Mouse (Mus musculus): ENCODE results near the gene Gm42906.
A peak's percentile ranks its signal among the peaks of the same experiment; 100 is the strongest.

Gm42906 gene

DNA sequence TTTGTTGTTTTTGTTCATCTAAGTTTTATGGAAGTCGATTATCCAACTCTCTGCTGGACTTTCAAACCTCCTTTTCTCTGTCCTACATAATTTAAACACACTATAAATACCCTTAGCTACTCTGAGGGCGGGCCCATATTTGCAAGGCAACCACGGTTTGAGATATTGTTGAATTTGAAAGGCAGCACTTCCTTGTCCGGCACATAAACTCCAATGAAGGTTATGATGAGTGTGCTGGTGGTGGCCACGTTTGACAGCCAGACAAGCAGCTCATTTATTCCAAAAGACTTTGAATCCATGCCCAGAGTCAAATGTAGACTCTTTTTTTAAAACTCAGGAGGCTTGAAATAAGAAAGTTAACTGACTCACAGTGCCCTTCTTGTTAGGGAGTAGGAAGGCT is 33.3 kb downstream of the Gm42906 start:
- DNase-seq (ENCODE audit: low read depth, low spot score), result no peak

DNA sequence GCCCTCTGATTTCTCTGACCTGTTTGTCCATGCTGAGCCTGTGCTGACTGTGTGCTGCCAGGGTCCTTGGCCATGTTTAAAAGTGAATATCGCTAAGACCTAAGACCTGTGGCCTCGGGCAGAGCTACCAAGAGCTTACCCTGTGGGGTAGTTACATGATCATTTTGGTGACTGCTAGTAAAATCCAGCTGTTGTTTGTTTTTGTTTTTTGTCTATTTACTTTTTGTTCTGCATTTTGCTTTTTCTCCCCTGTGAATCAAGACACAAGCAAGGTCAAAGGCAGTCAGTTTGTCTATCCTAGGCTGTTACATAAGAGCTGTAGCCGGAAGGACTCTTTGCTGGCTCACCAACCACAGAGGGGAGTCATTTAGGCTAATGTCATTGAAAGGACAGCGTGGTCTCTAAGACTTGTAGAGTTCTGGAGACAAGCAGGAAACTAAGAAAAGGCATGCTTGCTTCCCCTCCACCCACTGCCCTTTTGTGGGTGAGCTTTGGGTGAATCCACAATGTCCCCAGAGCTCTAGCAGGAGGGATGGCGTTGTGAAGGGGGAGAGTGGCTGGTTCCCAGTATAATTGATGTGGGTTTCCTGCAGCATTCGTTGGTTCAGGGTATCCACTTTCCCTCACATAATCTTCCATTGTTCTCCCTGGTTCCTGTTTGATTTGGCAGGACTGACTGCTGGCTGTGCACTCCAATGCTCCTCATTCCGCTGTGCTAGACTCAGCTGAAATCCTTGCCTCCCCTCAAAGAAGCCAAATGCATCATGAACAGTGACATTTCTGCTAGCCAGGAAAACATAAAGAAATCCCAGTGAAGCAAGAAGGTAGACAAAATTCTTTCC is 33.9 kb downstream of the Gm42906 start:
- DNase-seq (ENCODE audit: low read depth, low spot score), result no peak

DNA sequence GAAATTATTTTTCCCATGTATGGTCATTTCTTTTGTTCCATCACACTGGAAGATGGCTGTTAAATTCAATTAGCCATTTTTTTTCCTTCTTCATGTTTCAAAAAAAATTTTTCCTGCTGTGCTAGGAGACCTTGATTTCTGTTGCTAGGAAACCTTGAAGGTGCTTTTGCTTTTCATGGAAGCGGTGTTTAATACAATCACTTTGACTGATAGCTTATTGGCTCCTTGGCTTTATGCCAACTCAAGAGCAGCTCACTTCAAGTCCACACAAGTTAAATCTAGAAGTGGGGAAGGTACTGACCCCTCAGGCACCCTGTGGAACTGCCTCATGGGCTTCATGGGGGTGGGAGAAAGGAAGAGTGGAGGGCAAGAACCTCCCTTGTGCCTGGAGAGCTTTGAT is 38.1 kb downstream of the Gm42906 start:
- DNase-seq (ENCODE audit: low read depth, low spot score), result no peak

GRCm38 (mm10) chr5:151379896-151380295 is 48.1 kb downstream of the Gm42906 start:
- DNase-seq (ENCODE audit: low read depth, low spot score), result no peak

- DNase-seq (ENCODE audit: low read depth, low spot score), result no peak
Measured at GRCm38 (mm10) chr5:151379210-151379609, 48.8 kb downstream of the Gm42906 start.

DNA sequence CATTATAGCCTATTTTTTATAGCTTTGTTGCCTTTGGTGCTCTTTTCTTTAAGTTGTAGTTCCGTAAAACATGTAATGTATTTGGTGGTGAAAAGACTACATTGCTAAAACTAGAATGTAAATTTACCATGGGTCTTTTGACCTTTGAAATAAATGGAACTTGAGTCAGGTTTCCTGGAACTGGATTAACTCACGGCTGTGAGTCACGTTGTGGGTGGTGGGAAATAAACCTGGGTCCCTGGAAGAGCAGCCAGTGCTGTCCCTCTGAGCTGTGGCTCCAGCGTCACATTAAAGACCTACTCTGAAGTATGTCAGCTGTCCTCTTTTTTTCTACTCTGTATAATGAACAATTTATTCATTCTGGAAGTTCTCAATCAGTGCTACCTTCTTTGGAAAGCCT is 51.0 kb downstream of the Gm42906 start:
- DNase-seq (ENCODE audit: low read depth, low spot score), result no peak

DNA sequence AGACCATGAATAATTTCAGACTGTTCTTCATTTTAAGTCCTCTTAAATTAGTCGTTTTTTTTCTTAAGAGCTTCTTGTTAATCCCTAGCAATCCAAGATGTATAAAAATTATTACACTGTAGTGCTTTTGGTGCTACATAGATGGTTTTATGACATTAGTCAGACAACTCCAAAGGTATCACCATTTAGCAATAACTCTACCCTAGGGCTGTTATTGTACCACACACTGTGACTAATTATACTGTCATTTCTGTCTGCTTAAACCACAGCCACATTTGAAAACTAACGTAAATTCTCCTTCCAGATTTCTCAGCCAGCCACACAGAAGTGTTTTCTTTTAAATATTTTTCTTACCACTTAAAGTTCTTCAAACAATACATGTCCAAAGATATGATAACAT is 53.1 kb downstream of the Gm42906 start:
- no peak for DNase-seq (ENCODE audit: low read depth, low spot score)

- no peak for DNase-seq (ENCODE audit: low read depth, low spot score)
Measured at GRCm38 (mm10) chr5:151371130-151371529, 56.8 kb downstream of the Gm42906 start.

- peak; percentile 34 for DNase-seq (ENCODE audit: low read depth, low spot score)
Measured at GRCm38 (mm10) chr5:151369306-151369721, 58.6 kb downstream of the Gm42906 start.

GRCm38 (mm10) chr5:151368395-151369190 is 59.4 kb downstream of the Gm42906 start:
- peak; percentile 100 for DNase-seq (ENCODE audit: low read depth, low spot score)

- DNase-seq (ENCODE audit: low read depth, low spot score), result no peak
Measured at GRCm38 (mm10) chr5:151367881-151368394, 60.0 kb downstream of the Gm42906 start.

- DNase-seq (ENCODE audit: low read depth, low spot score), result no peak
Measured at GRCm38 (mm10) chr5:151367317-151367716, 60.6 kb downstream of the Gm42906 start.

GRCm38 (mm10) chr5:151363343-151364000 is 64.5 kb downstream of the Gm42906 start:
- no peak for DNase-seq (ENCODE audit: low read depth, low spot score)

DNA sequence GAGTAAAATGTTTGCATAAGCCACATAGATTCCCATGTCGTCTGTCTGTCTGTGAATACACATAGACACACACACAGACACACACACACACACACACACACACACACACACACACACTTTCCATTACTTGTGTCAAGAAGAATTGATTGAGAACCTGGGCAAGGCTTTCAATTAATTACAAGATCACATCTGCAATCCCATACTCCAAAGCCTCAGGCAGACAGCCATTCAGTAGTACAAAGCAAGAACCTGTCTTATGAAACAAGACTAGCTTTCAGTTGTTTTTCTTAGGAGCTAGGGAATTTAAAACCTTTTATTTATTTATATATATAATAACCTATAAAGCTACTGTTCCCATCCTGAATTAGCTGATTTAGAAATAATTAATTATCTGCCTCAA is 78.3 kb downstream of the Gm42906 start:
- no peak for DNase-seq (ENCODE audit: low read depth, low spot score)

- DNase-seq (ENCODE audit: low read depth, low spot score), result no peak
Measured at GRCm38 (mm10) chr5:151348418-151348817, 79.5 kb downstream of the Gm42906 start.

- DNase-seq (ENCODE audit: low read depth, low spot score), result no peak
Measured at GRCm38 (mm10) chr5:151346626-151347025, 81.3 kb downstream of the Gm42906 start.

DNA sequence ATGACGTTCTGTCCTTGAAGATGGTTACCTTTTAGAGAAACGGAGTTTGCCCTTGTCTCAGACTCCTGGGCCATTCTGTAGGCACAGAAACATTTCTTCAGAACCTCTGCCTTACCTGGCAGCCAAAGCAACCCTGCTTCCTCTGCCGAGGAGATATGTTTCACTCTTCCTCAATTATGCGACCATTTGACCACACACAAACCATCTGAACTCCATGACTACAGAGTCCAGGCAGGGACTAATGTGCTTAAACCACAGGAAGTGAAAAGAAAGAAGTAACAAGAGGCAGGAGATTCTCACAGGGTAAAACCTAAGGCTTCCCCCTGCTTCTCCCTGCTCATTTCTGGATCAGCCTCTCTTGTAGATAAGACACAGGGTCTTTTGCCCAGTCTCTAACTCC is 83.2 kb downstream of the Gm42906 start:
- DNase-seq (ENCODE audit: low read depth, low spot score), result no peak

DNA sequence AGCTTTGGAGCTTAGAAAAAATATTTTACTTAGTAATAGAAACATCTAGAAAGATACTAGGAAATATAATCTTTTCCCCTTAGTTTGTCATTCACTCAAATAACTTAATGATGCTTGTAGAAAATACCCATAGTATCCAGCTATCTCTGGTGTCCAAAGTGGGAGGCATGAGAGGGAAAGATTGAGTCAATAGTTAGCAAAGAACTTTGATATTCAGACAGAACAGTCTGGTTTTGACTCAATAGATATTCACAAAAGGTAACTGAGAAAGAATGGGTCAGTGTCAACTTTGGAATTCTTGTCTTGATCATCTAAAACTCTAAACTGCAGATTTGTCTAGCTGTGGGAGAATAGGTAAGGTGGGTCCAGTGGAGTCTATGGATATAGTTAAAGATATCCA is 94.3 kb downstream of the Gm42906 start:
- no peak for DNase-seq (ENCODE audit: low read depth, low spot score)

DNA sequence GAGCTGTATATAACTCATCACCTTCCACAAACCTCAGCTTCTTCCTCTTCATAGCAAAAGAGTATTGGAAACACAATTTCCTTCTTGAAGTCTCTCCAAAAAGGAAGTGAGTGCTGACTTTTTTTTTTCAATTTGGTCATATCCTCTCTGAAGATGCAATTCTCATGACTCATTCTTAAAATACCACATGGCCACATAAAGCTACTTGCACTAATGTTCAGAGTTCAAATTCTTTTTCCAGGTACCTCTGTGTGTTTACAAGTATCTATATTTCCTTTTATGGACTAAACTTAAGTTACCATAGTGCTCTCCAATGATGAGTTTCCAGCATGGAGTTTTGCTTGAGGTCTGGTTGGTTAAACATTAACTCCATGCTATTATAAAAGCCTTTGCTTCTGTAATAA is 94.8 kb downstream of the Gm42906 start:
- DNase-seq (ENCODE audit: low read depth, low spot score), result no peak

DNA sequence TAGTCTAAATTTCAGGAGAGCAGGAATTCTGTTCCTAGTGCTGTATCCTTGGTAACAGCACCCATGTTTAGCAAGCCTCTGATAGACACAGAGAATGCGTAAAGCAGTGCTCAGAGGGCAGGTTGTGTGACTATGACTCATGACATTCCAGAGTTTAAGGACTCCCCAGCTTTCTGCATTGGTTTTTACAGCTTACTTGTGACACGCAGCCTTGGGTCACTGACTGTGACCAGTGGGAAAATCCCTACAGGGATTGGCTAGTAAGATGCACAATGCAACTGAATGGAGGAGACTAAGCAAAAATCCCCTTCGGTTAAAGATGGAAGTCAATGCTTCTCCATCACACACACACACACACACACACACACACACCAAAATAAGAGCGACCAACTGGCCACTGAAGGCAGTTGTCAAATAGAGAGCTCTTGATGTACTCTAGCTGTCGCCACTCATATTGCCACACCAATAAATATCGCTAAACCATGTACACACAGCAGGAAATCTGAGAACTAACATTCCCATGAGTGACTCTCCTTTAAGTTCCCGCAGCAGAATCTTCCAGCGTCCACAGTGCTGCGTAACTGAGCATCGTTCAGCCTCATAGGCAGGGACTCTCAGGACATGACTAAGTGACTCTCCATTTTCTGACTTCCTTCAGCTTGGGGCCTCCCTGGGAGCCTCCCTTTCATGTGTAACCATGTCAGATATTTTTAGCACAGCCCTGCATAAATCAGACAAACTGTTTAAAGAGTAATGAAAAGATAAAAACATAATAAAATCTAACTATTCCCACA is 112.0 kb downstream of the Gm42906 start:
- peak; percentile 14 for DNase-seq (ENCODE audit: low read depth, low spot score)

DNA sequence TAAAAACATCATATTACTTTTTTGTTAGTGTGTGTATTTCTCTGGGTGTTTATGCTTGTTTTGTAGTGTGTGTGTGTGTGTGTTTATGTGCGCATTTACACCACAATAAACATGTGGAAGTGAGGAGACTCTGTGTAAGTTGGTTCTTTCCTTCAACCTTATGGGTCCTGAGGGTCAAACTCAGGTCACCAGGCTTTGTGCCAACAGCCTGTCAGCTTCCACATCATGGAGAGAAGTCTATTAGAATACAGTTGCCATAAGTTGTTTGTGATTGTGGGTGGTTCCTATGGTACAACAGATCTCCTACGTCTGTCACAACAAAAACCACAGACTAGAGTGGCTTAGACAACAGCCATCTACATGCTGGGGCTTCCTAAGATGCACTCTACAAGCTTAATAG is 127.7 kb downstream of the Gm42906 start:
- no peak for DNase-seq (ENCODE audit: low read depth, low spot score)
